Mouse (Mus musculus) small intestine, adult 2 months (tissue): ENCODE data around the gene Dennd2d.
A peak's percentile ranks its signal among the peaks of the same experiment; 100 is the strongest.

ENCODE experiments used
- CTCF ChIP-seq: fragments of 200-500 bp; IDR thresholded peaks from 2 replicates; pipeline ENCODE4 v1.5.1; 2012; ENCODE audit warnings: low read depth, mild to moderate bottlenecking, control low read depth, inconsistent platforms, low read length, moderate library complexity, mixed read lengths; ENCODE audit not compliant: insufficient replicate concordance, insufficient read length; ENCODE audit errors: extremely low read depth
- POLR2A ChIP-seq: fragments of 200-500 bp; IDR thresholded peaks from 2 replicates; pipeline ENCODE4 v1.6.1; 2012; ENCODE audit warnings: low read depth, mild to moderate bottlenecking, control low read depth, inconsistent platforms, low read length, moderate library complexity

GRCm38 (mm10) chr3:106483297-106483696 is 1.1 kb downstream of the Dennd2d start:
- TF ChIP-seq POLR2A (0 out of 2 replicates have a peak, but pooled peaks have one; percentile 23), CTCF (no peak)
